Mouse (Mus musculus): ENCODE results near the gene Evc2. TPM values are rescaled to one million over a fixed set of nuclear protein-coding genes. Genes with fewer than 3 reads are reported as not detected.

The Evc2 gene
- total RNA-seq, 1 experiment from 2014 or later: 3.0 TPM

DNA sequence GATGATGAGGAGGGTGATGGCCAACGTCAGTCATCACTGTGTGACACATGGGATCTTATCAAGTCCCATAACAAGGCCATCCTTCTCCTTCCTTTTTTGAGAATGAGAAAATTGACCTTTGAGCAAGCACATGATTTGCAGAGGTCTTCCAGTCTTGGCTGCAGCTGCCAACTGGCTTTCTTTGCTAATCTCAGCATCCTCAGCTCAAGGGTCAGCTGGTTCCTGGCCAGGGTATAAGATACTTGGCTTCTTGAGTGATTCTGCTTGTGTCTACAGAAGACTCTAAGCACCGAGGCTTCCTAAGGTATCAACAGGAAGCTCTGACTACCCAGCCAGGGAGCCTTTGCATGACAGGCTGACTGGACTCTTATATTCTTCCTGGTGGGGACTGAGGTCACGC, 109.2 kb downstream of the Evc2 start:
- ATAC-seq (replicated peaks in 1 of 2; ENCODE audit: insufficient read depth in 1 of 2, low FRiP score in 2 of 2, low TSS enrichment in 1 of 2, low read depth in 1 of 2, poor library complexity in 2 of 2, severe bottlenecking in 2 of 2): no peak

DNA sequence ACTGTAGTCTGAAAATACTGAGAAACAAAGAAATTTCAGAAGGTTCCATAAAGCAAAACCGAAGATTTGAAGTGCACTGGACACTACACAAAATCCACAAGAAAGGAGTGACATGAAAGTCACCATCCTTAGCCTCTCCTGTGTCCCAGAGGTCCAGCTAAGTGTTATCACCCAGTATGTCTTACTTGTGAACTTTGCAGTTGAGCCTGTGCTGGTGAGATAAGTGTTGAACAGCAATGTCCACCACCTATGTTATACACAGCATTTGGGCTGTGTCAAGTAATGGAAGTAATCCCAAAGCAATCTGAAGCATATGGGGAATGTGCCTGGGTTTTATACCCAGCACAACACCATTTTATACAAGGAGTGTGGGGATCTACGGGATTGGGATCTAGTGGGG, 118.3 kb downstream of the Evc2 start:
- no peak for ATAC-seq (replicated peaks in 1 of 2; ENCODE audit: insufficient read depth in 1 of 2, low FRiP score in 2 of 2, low TSS enrichment in 1 of 2, low read depth in 1 of 2, poor library complexity in 2 of 2, severe bottlenecking in 2 of 2)

DNA sequence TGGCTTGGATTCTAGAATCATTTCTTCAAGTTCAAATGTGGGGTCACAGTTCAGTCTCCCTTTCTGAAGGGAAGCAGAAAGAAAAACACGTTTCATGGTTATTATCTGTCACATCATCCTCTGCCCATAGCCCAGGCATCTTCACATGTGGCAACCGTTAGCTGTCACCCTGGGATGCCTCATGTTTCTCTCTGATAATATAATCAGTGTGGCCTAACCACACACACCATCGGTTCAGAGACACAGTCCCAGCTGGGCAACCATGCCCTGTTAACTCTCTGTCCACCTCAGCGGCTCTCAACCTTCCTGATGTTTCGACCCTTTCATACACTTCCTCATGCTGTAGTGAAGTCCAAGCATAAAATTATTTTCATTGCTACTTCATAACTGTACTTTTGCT, 118.9 kb downstream of the Evc2 start:
- ATAC-seq (replicated peaks in 1 of 2; ENCODE audit: insufficient read depth in 1 of 2, low FRiP score in 2 of 2, low TSS enrichment in 1 of 2, low read depth in 1 of 2, poor library complexity in 2 of 2, severe bottlenecking in 2 of 2): no peak

DNA sequence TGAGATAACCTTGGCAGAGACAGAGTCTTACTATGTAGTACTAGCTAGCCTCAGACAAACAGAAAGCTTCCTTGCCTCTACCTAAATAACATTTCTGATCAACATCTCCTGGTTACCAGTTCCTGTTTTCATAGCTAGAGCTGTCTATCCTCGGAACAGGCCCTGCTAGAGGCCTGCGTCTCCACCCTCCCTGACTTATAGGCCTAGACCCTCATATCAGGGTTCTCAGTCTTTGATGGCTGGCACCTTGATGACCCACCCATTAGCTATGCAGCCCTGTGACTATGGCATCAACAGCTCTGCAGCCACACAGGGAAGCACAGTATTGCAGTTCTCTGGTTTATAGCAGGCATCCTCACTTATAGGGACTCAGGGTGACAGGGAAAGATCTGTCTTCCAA, 119.5 kb downstream of the Evc2 start:
- no peak for ATAC-seq (replicated peaks in 1 of 2; ENCODE audit: insufficient read depth in 1 of 2, low FRiP score in 2 of 2, low TSS enrichment in 1 of 2, low read depth in 1 of 2, poor library complexity in 2 of 2, severe bottlenecking in 2 of 2)

DNA sequence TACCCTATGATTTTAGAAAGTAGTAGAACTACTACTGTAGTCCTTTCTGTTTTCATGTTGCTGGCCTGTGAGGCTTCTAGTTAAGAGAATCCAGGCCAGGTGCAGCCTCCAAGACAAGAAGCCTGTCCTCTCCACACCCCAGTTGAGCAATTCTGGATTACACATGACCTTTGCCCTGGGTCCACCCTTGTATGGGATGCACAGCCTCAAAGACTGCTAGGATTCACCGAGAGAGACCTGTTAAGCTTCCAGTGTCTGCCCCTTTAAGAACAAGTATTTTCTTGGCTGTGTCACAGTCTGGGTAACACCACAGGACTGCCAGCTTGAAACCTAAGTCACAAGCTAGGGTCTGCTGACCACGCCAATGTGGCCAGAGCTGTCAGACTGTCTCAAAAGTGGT, 119.9 kb downstream of the Evc2 start:
- ATAC-seq (replicated peaks in 1 of 2; ENCODE audit: insufficient read depth in 1 of 2, low FRiP score in 2 of 2, low TSS enrichment in 1 of 2, low read depth in 1 of 2, poor library complexity in 2 of 2, severe bottlenecking in 2 of 2): no peak

- no peak for ATAC-seq (replicated peaks in 1 of 2; ENCODE audit: insufficient read depth in 1 of 2, low FRiP score in 2 of 2, low TSS enrichment in 1 of 2, low read depth in 1 of 2, poor library complexity in 2 of 2, severe bottlenecking in 2 of 2)
Observed at GRCm38 (mm10) chr5:37465461-37465860, 127.2 kb downstream of the Evc2 start.

DNA sequence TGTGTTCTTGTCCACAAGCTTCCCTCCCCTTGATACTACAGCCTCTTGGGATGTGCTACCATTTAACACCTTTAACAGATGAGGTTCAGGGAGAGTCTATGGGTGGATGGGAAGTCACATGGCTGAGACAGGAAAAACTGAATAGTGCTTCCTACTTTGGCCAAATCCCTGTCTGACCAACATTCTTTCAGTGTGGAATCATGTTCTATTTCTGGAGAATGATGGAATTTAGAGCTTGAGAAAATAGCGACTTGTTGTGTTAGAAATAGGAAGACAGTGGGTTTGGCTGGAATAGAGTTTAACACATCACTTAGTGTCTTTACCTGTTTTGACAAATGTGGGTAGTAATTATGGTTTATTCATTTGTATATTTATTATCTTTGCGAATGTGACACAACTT, 129.3 kb downstream of the Evc2 start:
- ATAC-seq (replicated peaks in 1 of 2; ENCODE audit: insufficient read depth in 1 of 2, low FRiP score in 2 of 2, low TSS enrichment in 1 of 2, low read depth in 1 of 2, poor library complexity in 2 of 2, severe bottlenecking in 2 of 2): no peak

DNA sequence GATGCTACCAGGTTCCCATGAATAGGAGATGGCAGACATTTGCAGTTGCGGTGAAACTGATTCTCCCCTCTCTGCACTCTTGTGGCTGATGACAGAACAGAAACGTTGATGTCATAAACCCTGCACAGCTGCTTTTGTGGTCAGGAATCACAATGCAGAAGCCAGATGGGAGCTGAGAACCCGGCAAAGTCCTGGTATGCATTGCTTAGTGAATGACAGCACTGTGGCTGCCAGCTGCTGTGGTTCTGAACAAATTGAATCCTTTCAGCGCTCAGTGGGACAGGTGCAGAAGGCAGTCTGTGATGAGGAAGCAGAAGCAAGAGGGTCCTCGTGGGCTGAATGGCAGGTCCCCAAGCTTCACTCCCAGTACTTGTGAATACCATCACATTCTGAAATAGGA, 130.7 kb downstream of the Evc2 start:
- no peak for ATAC-seq (replicated peaks in 1 of 2; ENCODE audit: insufficient read depth in 1 of 2, low FRiP score in 2 of 2, low TSS enrichment in 1 of 2, low read depth in 1 of 2, poor library complexity in 2 of 2, severe bottlenecking in 2 of 2)

DNA sequence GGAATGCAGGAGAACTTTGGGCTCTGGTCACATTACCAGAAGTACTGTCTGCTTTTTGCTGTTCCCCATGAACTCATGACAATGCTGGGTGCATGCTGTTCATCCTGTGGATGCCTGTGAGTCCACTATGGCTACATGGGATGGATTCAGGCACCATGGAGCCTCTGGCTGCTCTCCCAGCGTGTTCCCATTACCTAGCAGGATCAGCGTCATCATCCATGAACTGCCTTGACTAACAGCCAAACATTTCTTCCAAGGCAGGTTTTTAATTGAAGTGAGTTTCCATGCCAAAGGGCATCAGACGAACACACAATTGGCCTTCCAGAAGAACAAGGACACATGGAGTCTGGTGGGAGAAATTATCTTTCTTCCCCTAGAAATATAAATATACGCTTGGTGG, 133.3 kb downstream of the Evc2 start:
- ATAC-seq (replicated peaks in 1 of 2; ENCODE audit: insufficient read depth in 1 of 2, low FRiP score in 2 of 2, low TSS enrichment in 1 of 2, low read depth in 1 of 2, poor library complexity in 2 of 2, severe bottlenecking in 2 of 2): no peak

- ATAC-seq (replicated peaks in 1 of 2; ENCODE audit: insufficient read depth in 1 of 2, low FRiP score in 2 of 2, low TSS enrichment in 1 of 2, low read depth in 1 of 2, poor library complexity in 2 of 2, severe bottlenecking in 2 of 2): no peak
Observed at GRCm38 (mm10) chr5:37472025-37472608, 133.8 kb downstream of the Evc2 start.

Other genes starting within 250 kb of the Evc2 start
- not detected in 2 replicates for gene Crmp1, start 96.6 kb upstream of the Evc2 start, total RNA-seq (2017)
- gene Evc, start 1.6 kb upstream of the Evc2 start, total RNA-seq (2017): 1.5 and 10.4 TPM in 2 replicates